Mouse (Mus musculus) embryonic facial prominence, embryonic 10.5 days (tissue): Measurements from ENCODE around the gene Slco1a5. TPM values are rescaled to one million over a fixed set of nuclear protein-coding genes. Genes with fewer than 3 reads are reported as not detected.

Experiments
- polyA plus RNA-seq: library from polyadenylated mRNA; unstranded; fragments of >200 nt; fragmentation: Nextera tagmentation; extraction: Ambion mirVana; gene quantifications from 2 replicates; pipeline ENCODE4 v1.2.1, GENCODE M21; 2016

Gene Slco1a5
- polyA plus RNA-seq, 1 experiment from 2014 or later: 0.51 TPM

Other genes starting within 250 kb of the Slco1a5 start
- not detected in 2 replicates for gene Slco1a6, start 114.5 kb downstream of the Slco1a5 start, polyA plus RNA-seq
- 0.24 TPM in 1 of 2 replicates, not detected in the other for gene Iapp, start 24.6 kb downstream of the Slco1a5 start, polyA plus RNA-seq
- gene Pyroxd1, start 22.7 kb upstream of the Slco1a5 start, polyA plus RNA-seq: 17.4 and 20.6 TPM in 2 replicates
- gene Recql, start 64.1 kb upstream of the Slco1a5 start, polyA plus RNA-seq: 34.3 and 37.4 TPM in 2 replicates
- gene Golt1b, start 64.2 kb upstream of the Slco1a5 start, polyA plus RNA-seq: 120 and 126 TPM in 2 replicates
- 1.1 TPM in 2 replicates for gene Spx, start 90.5 kb upstream of the Slco1a5 start, polyA plus RNA-seq
- not detected in 2 replicates for gene Gys2, start 150.1 kb upstream of the Slco1a5 start, polyA plus RNA-seq
- 545 and 577 TPM in 2 replicates for gene Ldhb, start 185.0 kb upstream of the Slco1a5 start, polyA plus RNA-seq
- gene Kcnj8, start 248.6 kb upstream of the Slco1a5 start, polyA plus RNA-seq: 0.59 and 1.00 TPM in 2 replicates